Mouse (Mus musculus) naive thymus-derived CD4-positive, alpha-beta T cell, adult 5 months (primary cell): Measurements from ENCODE around the gene Olfr566. TPM values are rescaled to one million over a fixed set of nuclear protein-coding genes. Genes with fewer than 3 reads are reported as not detected.

ENCODE experiments used
- polyA plus RNA-seq: library from polyadenylated mRNA; unstranded; fragments of 100-300 nt; shearing (Covaris generic); gene quantifications from one replicate; pipeline ENCODE4 v1.2.1, GENCODE M21; 2017

The Olfr566 gene
- not detected for polyA plus RNA-seq

GRCm38 (mm10) chr7:102858665-102859064, at the start of gene Olfr566:
Gene Olfr566, minus strand, starts transcription at chr7:102858765.

GRCm38 (mm10) chr7:102890782-102891181, 32.2 kb upstream of the Olfr566 start, which contains the start of gene Olfr569:
Gene Olfr569, minus strand, starts transcription at chr7:102890882.

GRCm38 (mm10) chr7:102876822-102877221, 18.3 kb upstream of the Olfr566 start, which contains the start of gene Olfr568:
Gene Olfr568, plus strand, starts transcription at chr7:102877122.

Other genes starting within 250 kb of the Olfr566 start
- gene Olfr553, start 240.5 kb downstream of the Olfr566 start, polyA plus RNA-seq: not detected
- 0.30 TPM for gene Olfr554, start 220.3 kb downstream of the Olfr566 start, polyA plus RNA-seq
- gene Olfr555, start 199.9 kb downstream of the Olfr566 start, polyA plus RNA-seq: not detected
- gene Olfr556, start 193.9 kb downstream of the Olfr566 start, polyA plus RNA-seq: not detected
- gene Trim68, start 171.4 kb downstream of the Olfr566 start, polyA plus RNA-seq: 10.0 TPM
- gene Olfr557, start 162.9 kb downstream of the Olfr566 start, polyA plus RNA-seq: not detected
- not detected for gene Olfr558, start 156.6 kb downstream of the Olfr566 start, polyA plus RNA-seq
- gene Olfr33, start 139.7 kb downstream of the Olfr566 start, polyA plus RNA-seq: not detected
- gene Olfr559, start 131.3 kb downstream of the Olfr566 start, polyA plus RNA-seq: not detected
- gene Olfr560, start 99.4 kb downstream of the Olfr566 start, polyA plus RNA-seq: not detected
- gene Olfr78, start 99.3 kb downstream of the Olfr566 start, polyA plus RNA-seq: not detected
- not detected for gene Olfr561, start 87.5 kb downstream of the Olfr566 start, polyA plus RNA-seq
- gene Olfr564, start 55.3 kb downstream of the Olfr566 start, polyA plus RNA-seq: not detected
- 0.37 TPM for gene Olfr568, start 18.4 kb upstream of the Olfr566 start, polyA plus RNA-seq
- not detected for gene Olfr569, start 32.1 kb upstream of the Olfr566 start, polyA plus RNA-seq
- gene Olfr570, start 35.8 kb upstream of the Olfr566 start, polyA plus RNA-seq: not detected
- not detected for gene Olfr571, start 58.8 kb upstream of the Olfr566 start, polyA plus RNA-seq
- not detected for gene Olfr572, start 65.6 kb upstream of the Olfr566 start, polyA plus RNA-seq
- 0.66 TPM for gene Olfr573-ps1, start 83.8 kb upstream of the Olfr566 start, polyA plus RNA-seq
- gene Olfr574, start 89.7 kb upstream of the Olfr566 start, polyA plus RNA-seq: not detected
- not detected for gene Olfr575, start 100.0 kb upstream of the Olfr566 start, polyA plus RNA-seq
- gene Olfr576, start 103.9 kb upstream of the Olfr566 start, polyA plus RNA-seq: not detected
- not detected for gene Olfr577, start 117.2 kb upstream of the Olfr566 start, polyA plus RNA-seq
- not detected for gene Olfr578, start 130.6 kb upstream of the Olfr566 start, polyA plus RNA-seq
- not detected for gene Olfr582, start 179.3 kb upstream of the Olfr566 start, polyA plus RNA-seq
- gene Olfr583, start 192.5 kb upstream of the Olfr566 start, polyA plus RNA-seq: not detected
- not detected for gene Olfr584, start 223.1 kb upstream of the Olfr566 start, polyA plus RNA-seq
- not detected for gene Olfr585, start 239.0 kb upstream of the Olfr566 start, polyA plus RNA-seq